Mouse (Mus musculus): ENCODE results near the gene Ndufa3. TPM values are rescaled to one million over a fixed set of nuclear protein-coding genes. Genes with fewer than 3 reads are reported as not detected.

Gene Ndufa3
- total RNA-seq, 2 experiments from 2014 or later: 549 to 603 TPM

DNA sequence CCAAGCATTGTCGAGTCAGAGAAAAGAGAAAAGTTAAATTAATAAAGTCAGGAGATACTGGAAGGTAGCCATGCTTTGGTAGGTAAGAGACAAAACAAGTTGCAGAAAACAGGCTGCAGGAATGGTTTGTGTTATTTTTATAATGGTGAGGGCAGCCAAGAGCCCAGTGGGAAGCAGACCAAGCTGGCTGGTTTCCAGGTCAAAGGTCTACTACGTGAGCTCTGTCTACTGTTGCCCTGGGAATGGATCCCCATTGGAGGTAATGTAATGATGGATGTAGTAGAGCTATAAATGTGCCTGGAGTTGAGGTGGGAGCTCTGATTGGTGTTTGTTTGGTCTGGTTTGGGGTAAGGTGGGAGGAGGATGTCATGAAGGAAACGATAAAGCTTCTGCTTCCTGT, 8.1 kb upstream of the Ndufa3 start:
- no peak for DNase-seq (ENCODE audit: low spot score in 2 of 2)

DNA sequence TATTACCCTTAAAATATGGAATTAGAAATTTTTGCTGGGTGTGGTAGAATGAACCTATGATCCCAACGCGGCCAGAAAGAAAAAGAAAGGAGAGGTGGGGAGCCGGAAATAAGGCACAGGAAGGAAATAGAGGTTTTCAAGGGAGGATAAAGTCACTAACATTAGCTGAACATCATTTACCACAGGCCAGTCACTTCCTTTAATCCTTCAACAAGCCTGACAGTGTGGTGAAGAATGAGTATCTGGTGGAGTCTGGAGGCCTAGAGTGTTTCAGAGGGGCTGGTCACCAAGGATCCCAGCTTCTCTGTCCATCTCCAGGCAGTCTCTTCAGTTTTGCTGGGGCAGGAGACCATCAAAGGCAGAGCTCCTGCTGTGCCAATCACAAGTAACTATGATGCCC, 6.7 kb upstream of the Ndufa3 start:
- DNase-seq (ENCODE audit: low spot score in 2 of 2): no peak

DNA sequence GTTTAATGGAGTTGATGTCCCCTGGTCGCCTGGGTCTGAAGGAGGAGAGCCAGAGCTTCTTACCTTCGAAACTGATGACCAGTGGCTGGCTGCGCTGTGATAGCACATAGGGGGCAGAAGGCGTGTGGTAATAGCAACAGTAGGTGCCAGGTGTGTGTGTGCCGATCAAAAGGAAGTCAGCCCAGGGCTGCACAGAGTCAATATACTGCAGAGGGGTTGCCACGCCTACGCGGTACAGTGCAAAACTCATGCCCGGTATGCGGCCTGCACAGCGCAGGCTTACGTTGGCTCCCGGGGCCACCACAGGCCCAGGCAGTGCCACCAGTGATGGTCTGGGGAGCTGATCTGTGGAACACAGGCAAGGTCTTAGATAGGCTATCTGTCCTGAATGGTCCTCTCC, 6.2 kb upstream of the Ndufa3 start:
- DNase-seq (ENCODE audit: low spot score in 2 of 2): no peak

DNA sequence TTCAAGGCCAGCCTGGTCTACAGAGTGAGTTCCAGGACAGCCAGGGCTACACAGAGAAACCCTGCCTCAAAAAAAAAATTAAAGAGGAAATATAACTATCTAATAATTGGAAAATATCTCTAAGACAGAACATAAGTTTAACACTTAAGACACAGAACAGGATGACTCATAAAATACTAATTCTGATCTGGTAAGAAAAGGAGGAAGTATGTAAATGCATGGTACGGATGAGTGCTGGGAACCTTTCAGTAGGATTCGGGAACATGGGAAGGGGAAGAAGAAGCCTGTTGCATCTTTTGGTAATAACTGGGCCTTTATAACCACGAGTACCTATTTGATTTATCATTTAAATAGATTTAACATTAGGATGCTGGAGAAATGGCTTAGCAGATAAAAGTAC, 3.2 kb upstream of the Ndufa3 start:
- DNase-seq (ENCODE audit: low spot score in 2 of 2): no peak

GRCm38 (mm10) chr7:3616057-3616388, 1.1 kb upstream of the Ndufa3 start, which contains the start of gene Oscar:
Oscar (minus strand) TSS chr7:3616157.
- no peak for DNase-seq (ENCODE audit: low spot score in 2 of 2)

DNA sequence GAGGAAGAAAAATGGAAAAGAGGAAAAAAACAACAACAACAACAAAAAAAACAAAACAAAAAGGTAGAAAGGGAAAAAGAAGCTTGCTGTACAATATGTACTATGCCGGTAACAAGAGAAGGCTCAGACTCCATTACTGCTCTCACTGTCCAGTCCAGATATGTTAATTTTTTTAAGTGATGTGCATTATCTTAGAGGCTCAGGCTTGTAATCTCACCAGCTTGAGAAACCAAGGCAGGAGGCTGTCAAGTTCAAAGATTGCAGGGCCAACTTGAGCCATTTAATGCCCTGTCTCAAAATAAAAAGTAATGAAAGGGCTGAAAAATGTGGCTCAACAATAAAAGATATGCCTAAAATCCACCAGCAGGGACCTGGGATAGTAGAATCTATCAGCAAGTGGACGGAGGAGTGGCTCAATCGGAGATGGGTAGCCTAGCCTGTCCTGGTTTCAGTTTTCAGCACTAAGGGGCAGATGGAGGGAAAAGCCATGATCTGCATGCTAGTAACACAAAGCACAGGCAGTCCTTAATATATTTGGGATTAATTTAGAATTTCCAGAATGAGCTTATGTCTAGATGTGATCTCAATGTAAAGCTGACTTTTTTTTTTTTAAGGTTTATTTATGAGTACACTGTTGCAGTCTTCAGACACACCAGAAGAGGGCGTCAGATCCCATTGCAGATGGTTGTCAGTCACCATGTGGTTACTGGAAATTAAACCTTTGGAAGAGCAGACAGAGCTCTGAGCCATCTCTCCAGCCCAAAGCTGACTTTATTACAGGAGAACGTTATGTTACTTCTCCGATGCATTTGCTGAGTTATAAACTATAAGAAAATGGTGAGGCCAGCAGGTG, 558 bp upstream of the Ndufa3 start:
- no peak for DNase-seq (ENCODE audit: low spot score in 2 of 2)

- no peak for DNase-seq (ENCODE audit: low spot score in 2 of 2)
Observed at GRCm38 (mm10) chr7:3629030-3629429, 11.9 kb downstream of the Ndufa3 start.

GRCm38 (mm10) chr7:3629543-3630477, 12.6 kb downstream of the Ndufa3 start, which contains the start of the genes Tfpt and Prpf31:
Tfpt (minus strand) TSS chr7:3629929.
Prpf31 (plus strand) TSS chr7:3629985.
- DNase-seq (ENCODE audit: low spot score in 2 of 2): peak; percentile 94 to 97

GRCm38 (mm10) chr7:3630478-3630815, 13.3 kb downstream of the Ndufa3 start:
- no peak for DNase-seq (ENCODE audit: low spot score in 2 of 2)

DNA sequence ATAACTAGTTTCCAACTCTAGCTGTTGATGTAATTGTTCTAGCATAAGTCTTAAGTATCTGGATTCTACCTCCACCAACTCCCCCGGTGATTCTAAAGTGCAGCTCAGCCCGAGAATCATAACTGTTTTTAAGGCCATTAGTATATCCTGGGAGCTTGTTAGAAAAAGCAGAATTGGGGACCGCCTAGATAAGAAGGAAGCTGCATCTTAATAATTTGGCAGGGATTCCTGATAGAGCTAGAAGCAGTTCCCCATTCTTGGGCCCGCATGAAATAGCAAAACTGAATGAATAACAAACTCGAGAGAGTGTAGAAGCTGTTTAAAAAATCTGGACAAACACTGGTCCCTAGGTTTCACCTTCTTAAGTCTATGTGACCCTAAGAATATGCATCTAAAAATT, 26.2 kb downstream of the Ndufa3 start:
- no peak for DNase-seq (ENCODE audit: low spot score in 2 of 2)

- DNase-seq (ENCODE audit: low spot score in 2 of 2): no peak
Observed at GRCm38 (mm10) chr7:3643843-3644242, 26.7 kb downstream of the Ndufa3 start.

GRCm38 (mm10) chr7:3644348-3644671, 27.1 kb downstream of the Ndufa3 start:
- DNase-seq (ENCODE audit: low spot score in 2 of 2): peak in 1 of 2 experiments; percentile 11

DNA sequence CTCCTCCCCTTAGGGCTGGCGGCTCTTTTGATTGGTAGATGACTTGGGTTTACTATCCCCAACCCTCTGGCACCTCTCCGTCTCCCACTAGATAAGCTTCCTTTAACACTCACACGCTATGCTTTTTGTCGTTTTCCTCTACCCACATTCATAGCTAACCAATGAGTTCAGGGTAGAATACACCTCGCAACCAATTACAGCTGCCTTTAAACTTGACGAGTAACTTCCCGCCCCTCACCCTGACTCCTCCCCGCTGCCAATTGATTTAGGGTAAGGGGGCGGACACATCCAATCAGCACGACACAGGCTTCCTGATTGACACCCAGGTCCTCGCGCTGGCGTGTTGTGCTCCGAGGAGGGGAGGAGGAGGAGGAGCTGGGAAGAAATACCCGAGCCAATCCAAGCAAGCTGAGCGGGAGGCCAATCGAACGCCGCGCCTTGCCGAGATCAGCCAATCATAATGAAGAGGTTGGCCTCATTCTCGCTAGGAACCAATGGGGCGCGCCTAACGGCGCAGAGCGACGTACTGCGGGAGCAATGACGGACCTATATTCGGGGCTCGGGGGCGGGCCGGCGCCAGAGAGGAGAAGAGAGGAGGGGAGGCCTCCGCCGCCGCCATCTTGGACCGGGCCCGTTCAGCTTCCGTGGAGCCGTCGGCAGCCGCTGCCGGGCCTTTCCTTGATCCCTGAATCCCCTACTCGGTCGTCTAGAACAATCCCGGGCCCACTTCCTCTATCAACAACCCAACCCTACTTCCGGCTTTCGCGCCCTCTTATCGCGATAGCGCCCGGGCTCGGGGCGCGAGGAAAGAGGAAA, 27.7 kb downstream of the Ndufa3 start, which contains the start of gene Cnot3:
Gene Cnot3, plus strand, starts transcription at position 597 of the 816 bp plus-strand sequence.
- DNase-seq (ENCODE audit: low spot score in 2 of 2): peak; percentile 99

DNA sequence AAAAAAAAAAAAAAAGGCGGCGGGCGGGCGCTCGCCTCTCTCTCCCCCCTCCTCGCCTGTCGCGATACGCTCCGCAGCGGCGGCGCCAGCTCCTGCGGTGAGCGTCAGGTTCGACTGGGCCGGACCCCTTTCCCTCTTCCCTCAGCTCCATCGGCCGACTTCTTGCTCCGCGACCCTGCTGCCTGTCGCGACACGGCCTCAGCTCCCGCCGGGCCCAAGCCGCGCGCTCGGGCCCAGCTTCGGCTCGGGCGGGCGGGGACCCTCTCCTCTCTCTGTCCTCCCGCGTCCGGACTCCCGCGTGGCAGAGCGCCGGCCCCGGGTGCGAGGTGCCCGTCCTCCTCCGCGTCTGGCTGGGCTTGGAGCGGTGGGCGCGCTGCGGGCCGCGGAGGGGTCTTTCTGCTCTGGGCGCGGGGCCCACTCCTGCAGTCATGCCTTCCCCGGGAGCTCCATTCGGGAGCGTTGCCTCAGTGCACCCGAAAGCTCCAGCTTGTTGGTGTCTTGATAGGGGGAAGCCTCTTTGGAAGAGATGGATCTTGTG, 28.4 kb downstream of the Ndufa3 start:
- DNase-seq (ENCODE audit: low spot score in 2 of 2): no peak

- DNase-seq (ENCODE audit: low spot score in 2 of 2): no peak
Observed at GRCm38 (mm10) chr7:3646188-3646587, 29.0 kb downstream of the Ndufa3 start.

DNA sequence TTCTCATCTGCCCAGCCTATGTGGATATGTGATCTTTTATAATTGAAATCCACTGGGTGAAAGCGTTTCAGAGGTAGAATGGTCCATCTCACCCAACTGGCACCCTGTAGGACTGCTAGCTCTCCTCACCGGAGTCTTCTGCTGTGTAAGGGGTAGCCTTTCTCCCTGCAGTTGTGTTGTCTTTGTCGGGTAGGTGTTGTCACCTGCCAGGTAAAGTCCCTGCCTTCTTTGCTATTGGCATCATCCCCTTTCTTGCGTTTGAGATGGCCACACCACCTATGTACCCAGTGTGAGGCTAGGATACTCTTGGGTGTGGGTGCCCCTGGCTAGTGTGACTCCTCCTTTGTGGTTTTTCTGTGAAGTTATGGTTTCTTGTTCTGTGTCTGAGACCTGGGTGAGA, 29.5 kb downstream of the Ndufa3 start:
- no peak for DNase-seq (ENCODE audit: low spot score in 2 of 2)

DNA sequence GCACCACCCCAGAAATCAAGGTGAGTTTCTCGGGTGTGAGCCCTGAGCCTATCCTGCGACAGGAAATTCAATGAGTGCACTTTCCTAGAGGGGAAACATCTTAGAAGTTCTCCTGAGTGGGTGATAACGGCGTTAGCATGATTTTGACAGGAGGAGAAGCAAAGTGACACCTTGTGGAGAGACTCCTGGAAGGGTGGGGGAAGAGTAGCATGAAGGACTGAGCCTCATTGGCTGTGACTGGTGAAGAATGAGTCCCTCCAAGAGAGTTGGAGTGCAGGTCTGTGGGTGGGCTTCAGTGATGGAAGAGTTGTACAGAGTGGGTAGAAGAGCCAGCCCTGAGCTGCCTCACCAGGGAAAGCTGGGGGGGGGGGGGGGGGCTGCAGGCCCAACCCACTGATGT, 39.8 kb downstream of the Ndufa3 start:
- DNase-seq (ENCODE audit: low spot score in 2 of 2): no peak

DNA sequence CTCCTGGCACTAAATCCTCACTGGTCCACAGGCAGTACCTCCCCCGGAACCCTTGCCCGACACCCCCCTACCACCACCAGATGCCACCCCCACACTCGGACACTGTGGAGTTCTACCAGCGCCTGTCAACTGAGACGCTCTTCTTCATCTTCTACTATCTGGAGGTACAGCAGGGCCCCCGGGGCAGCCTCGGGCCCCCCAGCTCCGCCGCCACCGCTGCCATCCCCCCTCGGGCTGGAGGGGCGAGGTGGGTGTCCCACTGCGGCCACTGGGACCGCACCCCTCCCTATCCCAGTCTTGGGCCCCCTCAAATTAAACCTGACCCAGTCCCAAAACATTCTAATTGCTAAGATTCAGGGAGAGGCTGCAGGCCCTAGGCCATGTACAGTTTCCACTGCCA, 41.4 kb downstream of the Ndufa3 start:
- DNase-seq (ENCODE audit: low spot score in 2 of 2): no peak

DNA sequence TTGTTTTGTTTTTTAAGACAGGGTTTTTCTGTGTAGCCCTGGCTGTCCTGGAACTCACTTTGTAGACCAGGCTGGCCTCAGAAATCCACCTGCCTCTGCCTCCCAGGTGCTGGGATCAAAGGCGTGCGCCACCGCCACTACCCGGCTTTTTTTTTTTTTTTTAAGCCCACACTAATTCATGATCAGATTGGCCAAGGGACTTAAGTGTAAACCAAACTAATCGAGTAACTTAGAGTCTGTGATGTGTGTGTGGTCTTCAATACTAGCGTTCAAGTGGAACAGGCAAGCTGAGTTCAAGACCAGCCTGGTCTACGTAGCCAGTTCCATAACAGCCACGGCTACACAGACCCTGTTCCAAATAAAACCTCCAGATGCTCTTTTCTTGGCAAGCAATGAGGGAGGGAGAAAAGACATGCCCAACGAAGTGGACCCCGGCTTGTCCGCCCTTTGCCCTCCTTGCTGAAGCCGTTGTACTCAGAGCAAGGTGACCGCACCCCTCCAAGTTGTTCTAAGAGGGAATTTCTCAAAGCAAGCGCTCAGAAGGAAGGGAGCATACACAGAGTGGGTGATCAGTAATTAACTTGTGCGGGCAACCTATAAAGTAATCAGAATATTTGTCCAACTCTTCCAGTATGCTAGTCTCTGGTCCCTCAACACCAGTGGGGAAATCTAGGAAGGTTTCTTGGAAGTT, 47.5 kb downstream of the Ndufa3 start:
- DNase-seq (ENCODE audit: low spot score in 2 of 2): no peak
